Mouse (Mus musculus) liver, adult 2 months (tissue): ENCODE measurements around the gene Msh3. TPM values are rescaled to one million over a fixed set of nuclear protein-coding genes. Genes with fewer than 3 reads are reported as not detected.
"Not testable (repeated sequence)": the region's sequence is repeated elsewhere in the genome, so short reads cannot be mapped to it uniquely, and the experiment has no call there.

Experiments
- DNase-seq: peaks from one replicate; pipeline ENCODE4 v3.0.0-alpha.2; 2011; ENCODE audit warnings: low read depth, low spot score; ENCODE audit errors: extremely low read depth
- H3K27ac ChIP-seq: fragments of 200-500 bp; replicated peaks from 2 replicates; pipeline ENCODE4 v1.5.1; 2012; ENCODE audit warnings: low read depth, mild to moderate bottlenecking, control low read depth, inconsistent platforms, low read length; ENCODE audit not compliant: insufficient read depth
- H3K27me3 ChIP-seq: fragments of 200-500 bp; 2 replicates; pipeline ENCODE4 v1.6.1; 2012; ENCODE audit warnings: mild to moderate bottlenecking, moderate library complexity, low read length, inconsistent platforms; ENCODE audit not compliant: control insufficient read depth, insufficient read depth
- H3K36me3 ChIP-seq: fragments of 200-500 bp; 2 replicates; pipeline ENCODE4 v1.6.1; 2012; ENCODE audit warnings: low read length, inconsistent platforms; ENCODE audit not compliant: control insufficient read depth, insufficient read depth
- H3K4me1 ChIP-seq: fragments of 200-500 bp; 2 replicates; pipeline ENCODE4 v1.6.1; 2011; ENCODE audit warnings: low read length; ENCODE audit not compliant: control insufficient read depth, insufficient read depth
- H3K4me3 ChIP-seq: fragments of 200-500 bp; 2 replicates; pipeline ENCODE4 v1.5.1; 2011; ENCODE audit warnings: low read depth, mild to moderate bottlenecking, control low read depth, low read length, moderate library complexity; ENCODE audit not compliant: insufficient read depth
- H3K79me2 ChIP-seq: fragments of 200-500 bp; 2 replicates; pipeline ENCODE4 v1.6.1; 2012; ENCODE audit warnings: inconsistent platforms, mild to moderate bottlenecking, low read length, moderate library complexity; ENCODE audit not compliant: control insufficient read depth, insufficient read depth
- H3K9ac ChIP-seq: fragments of 200-500 bp; 2 replicates; pipeline ENCODE4 v1.6.1; 2012; ENCODE audit warnings: low read depth, mild to moderate bottlenecking, control low read depth, inconsistent platforms, low read length
- CTCF ChIP-seq: fragments of 200-500 bp; IDR thresholded peaks from 2 replicates; pipeline ENCODE4 v1.5.1; 2011; ENCODE audit warnings: low read depth, low read length, control low read depth
- POLR2A ChIP-seq: fragments of 200-500 bp; IDR thresholded peaks from 2 replicates; pipeline ENCODE4 v1.6.1; 2011; ENCODE audit warnings: low read length, control low read depth; ENCODE audit not compliant: insufficient read depth; ENCODE audit errors: extremely low read depth
- WGBS: fragments of 180-500 bp; shearing (Covaris S2); methylation state at CpG from one replicate; pipeline ENCODE4 v1.1.7; 2018; 5-methylcytosine and 5-hydroxymethylcytosine counted together
- polyA plus RNA-seq: library from polyadenylated mRNA; depleted of rRNA; stranded (reverse); fragments of >200 nt; gene quantifications from 2 replicates; pipeline ENCODE4 v1.2.3, GENCODE M21; 2012
- total RNA-seq: library from RNA; depleted of rRNA; stranded (reverse); fragments of >200 nt; gene quantifications from 2 replicates; pipeline ENCODE4 v1.2.3, GENCODE M21; 2014

Gene Msh3
- total and polyA plus RNA-seq, 2 experiments, result 3.0 to 16.9 TPM

DNA sequence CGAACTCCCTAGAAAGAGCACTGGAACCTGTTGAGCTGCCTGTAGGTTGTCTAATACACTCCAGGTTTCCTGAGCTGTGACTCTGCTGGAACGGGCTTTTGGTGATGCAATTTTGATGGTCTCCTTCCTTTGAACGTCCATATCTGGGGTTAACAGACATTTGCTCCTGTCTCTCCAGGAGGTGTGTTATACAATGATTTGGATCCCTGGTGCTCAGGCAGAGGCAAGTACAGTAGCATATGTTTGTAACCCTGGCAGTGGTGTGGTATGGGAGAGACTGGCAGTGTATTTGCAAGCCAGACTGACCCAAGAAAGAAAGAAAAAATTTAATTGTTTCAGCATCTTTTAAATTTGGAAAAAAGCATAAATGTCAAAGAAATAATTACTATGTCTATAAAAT, 32.6 kb upstream of the Msh3 start:
- Histone ChIP-seq H3K27ac (no peak overlapping the region), H3K9ac (no peak overlapping the region), H3K4me3 (no peak overlapping the region), H3K4me1 (no peaks in the 10 kb centered on the region), H3K79me2 (no peaks in the 10 kb centered on the region), H3K36me3 (peaks cover 10% of the 10 kb centered on the region), H3K27me3 (no peaks in the 10 kb centered on the region)
- TF ChIP-seq POLR2A (no peak), CTCF (no peak)
- 90% methylated on average over 3 of the region's 3 CpGs for WGBS
- DNase-seq, result no peak

DNA sequence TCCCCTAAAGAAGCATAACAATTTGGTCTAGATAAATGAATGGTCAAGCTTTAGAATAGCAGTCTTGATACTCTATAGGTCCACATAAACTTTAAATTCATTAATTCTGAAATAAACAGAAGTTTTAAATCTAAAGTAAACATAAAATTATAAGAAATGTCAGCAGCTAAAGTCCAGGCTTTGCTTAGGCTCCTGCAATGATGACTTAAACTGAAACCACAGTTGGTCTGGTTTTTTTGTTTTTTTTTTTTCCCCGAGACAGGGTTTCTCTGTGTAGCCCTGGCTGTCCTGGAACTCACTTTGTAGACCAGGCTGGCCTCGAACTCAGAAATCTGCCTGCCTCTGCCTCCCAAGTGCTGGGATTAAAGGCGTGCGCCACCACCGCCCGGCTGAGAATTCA, 16.7 kb upstream of the Msh3 start:
- H3K4me1 ChIP-seq, H3K9ac ChIP-seq, H3K27ac ChIP-seq, H3K79me2 ChIP-seq, H3K4me3 ChIP-seq, DNase-seq, H3K27me3 ChIP-seq: not testable (repeated sequence)
- WGBS, result 93% methylated on average over 6 of the region's 6 CpGs
- H3K36me3 ChIP-seq, result peaks cover 13% of the 10 kb centered on the region; the same call in 1 of the 2 replicates

- TF ChIP-seq CTCF (no peak), POLR2A (no peak)
These were observed 16.0 kb upstream of the Msh3 start for GRCm38 (mm10) chr13:92370811-92371210.

DNA sequence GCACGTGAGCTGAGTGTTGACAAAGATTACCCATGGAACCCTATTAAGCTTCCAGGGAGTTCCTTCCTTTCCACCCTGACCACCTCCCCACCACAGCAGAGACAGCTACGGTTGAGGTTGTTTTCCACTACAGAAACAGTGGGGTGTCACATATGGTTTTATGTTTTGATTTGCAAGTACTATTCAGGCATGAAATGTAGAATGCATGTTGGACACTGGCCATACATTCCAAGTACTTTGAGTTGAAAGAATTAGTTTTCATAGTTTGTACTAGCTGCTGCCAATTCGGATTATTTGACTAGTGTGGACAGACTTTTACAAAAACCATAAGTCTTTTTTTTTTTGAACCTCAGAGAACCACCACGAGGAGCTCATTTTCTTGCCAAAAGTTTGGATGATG, 10.5 kb upstream of the Msh3 start:
- no peaks in the 10 kb centered on the region for H3K27me3 ChIP-seq
- peaks cover 22% of the 10 kb centered on the region; the same call in 1 of the 2 replicates for H3K36me3 ChIP-seq
- H3K79me2 ChIP-seq, result no peaks in the 10 kb centered on the region; the same call in 1 of the 2 replicates
- H3K4me1 ChIP-seq, result no peaks in the 10 kb centered on the region
- no peak for DNase-seq
- no peak overlapping the region for H3K27ac ChIP-seq
- WGBS, result 91% methylated on average over 4 of the region's 4 CpGs
- H3K4me3 ChIP-seq, result no peak overlapping the region
- no peak for TF ChIP-seq POLR2A
- TF ChIP-seq CTCF, result no peak
- no peak overlapping the region for H3K9ac ChIP-seq

More at GRCm38 (mm10) chr13:92370811-92371210, 16.0 kb upstream of the Msh3 start:
- 91% methylated on average over 3 of the region's 3 CpGs for WGBS
- no peak overlapping the region for H3K27ac ChIP-seq
- H3K27me3 ChIP-seq, result no peaks in the 10 kb centered on the region
- no peaks in the 10 kb centered on the region; the same call in 1 of the 2 replicates for H3K79me2 ChIP-seq
- H3K9ac ChIP-seq, result no peak overlapping the region
- no peak overlapping the region for H3K4me3 ChIP-seq
- no peaks in the 10 kb centered on the region for H3K4me1 ChIP-seq
- peaks cover 13% of the 10 kb centered on the region; the same call in 1 of the 2 replicates for H3K36me3 ChIP-seq
- DNase-seq, result no peak

GRCm38 (mm10) chr13:92361609-92362008, 6.8 kb upstream of the Msh3 start:
- Histone ChIP-seq H3K27ac (no peak overlapping the region), H3K4me3 (no peak overlapping the region), H3K27me3 (no peaks in the 10 kb centered on the region), H3K9ac (no peak overlapping the region), H3K79me2 (no peaks in the 10 kb centered on the region), H3K4me1 (no peaks in the 10 kb centered on the region), H3K36me3 (peaks cover 26% of the 10 kb centered on the region)
- no peak for TF ChIP-seq POLR2A
- TF ChIP-seq CTCF, result no peak
- no peak for DNase-seq
- 93% methylated on average over 2 of the region's 2 CpGs for WGBS

GRCm38 (mm10) chr13:92357644-92358043, 2.8 kb upstream of the Msh3 start:
- Histone ChIP-seq H3K27me3 (no peaks in the 10 kb centered on the region), H3K4me1 (peaks cover 5% of the 10 kb centered on the region; the same call in 1 of the 2 replicates), H3K9ac (no peak overlapping the region), H3K4me3 (no peak overlapping the region), H3K79me2 (peaks cover 4% of the 10 kb centered on the region; the same call in 1 of the 2 replicates), H3K36me3 (peaks cover 21% of the 10 kb centered on the region), H3K27ac (no peak overlapping the region)
- DNase-seq, result no peak
- TF ChIP-seq POLR2A (no peak), CTCF (peak; percentile 22; the same call in 1 of the 2 replicates)
- 55% methylated on average over 2 of the region's 2 CpGs for WGBS
